Mouse (Mus musculus) cerebellum, postnatal 14 days (tissue): ENCODE measurements at regions not wholly inside any gene's neighbourhood (a gene's known extent, or its start where the extent isn't known, plus 50 kb on each side); places are given as distances from the start of the nearest gene placed in this dataset.

Experiments
- DNase-seq, 2 experiments: peaks; one replicate each; pipeline ENCODE4 v3.0.0; 2021; ENCODE audit warnings: mixed read lengths in 2 of 2

GRCm38 (mm10) chr8:53338006-53338405, 173.5 kb upstream of the Aga start:
- no peak for DNase-seq

DNA sequence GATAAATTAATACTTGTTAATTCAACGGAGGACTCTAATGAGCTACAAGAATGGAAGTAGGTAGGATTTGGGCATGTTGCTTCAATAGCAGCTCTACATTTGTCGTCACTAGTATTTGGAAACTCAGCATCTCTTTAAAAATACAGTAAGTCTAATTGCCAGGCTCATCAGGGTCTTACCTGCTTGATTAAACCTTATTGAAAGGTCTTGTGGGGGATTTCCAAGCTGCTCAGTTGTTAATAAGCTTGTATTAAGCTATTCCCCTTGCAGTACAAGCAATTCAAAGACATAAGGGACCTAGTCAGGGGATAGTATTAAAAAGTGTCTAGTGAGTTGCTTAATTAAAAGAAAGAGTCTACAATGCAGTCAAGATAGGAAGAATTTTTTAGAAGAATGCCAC, 142.9 kb upstream of the Aga start:
- no peak for DNase-seq

DNA sequence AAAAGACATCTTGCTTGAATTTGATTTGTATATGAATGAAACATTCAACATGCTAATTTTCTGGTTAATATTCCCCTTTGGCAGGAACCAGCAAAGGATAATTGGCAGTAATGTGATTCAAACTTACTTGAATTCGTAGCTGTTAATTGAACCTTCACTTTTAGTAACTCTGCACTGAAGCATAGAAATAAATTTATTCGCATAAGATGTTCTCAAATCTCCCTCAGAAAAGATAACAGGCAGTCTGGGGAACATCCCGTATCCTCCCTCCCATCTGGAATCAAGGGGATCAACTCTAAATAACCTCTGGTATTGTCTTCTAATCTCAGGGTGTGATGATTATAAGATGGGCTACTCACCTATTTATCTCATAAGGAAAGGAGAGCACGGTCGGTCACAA, 138.1 kb upstream of the Aga start:
- DNase-seq: no peak

GRCm38 (mm10) chr8:53412101-53412500, 99.4 kb upstream of the Aga start:
- DNase-seq: peak in 1 of 2 experiments; percentile 2

GRCm38 (mm10) chr8:53434184-53434583, 77.3 kb upstream of the Aga start:
- DNase-seq: no peak

GRCm38 (mm10) chr8:53435721-53436120, 75.8 kb upstream of the Aga start:
- DNase-seq: no peak

DNA sequence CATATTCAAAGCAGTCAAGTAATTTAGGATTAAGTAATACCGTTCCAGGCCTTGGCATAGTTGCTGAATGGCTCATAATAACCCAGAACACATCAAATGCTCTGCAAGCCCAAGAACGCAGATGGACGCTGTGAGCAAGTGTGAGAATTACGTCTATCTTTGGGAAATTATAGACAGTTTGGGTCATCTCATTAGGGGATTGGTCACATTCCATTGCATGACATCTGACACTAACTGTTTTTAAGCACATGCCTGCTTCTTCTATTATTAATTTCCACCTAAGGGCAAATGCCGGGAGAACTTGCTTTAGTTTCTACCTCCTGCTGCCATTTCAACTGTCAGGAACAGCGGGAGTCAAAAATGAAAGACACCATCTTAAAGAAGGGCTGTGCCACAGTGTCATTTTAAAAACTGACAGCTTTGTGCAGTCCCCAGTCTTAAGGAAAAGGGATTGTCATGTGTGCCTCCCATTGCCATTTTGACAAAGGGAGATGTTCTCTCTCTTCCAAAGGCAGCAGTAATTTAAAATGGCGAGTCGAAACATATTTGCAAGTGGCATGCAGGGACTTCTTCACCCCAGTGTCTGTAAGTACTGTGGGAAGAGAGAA, 64.7 kb upstream of the Aga start:
- DNase-seq: peak in 1 of 2 experiments; percentile 1
